Mouse (Mus musculus) heart, postnatal 36 days (tissue): ENCODE data around the gene Vars. TPM values are rescaled to one million over a fixed set of nuclear protein-coding genes. Genes with fewer than 3 reads are reported as not detected.
"Not testable (repeated sequence)": the region's sequence is repeated elsewhere in the genome, so short reads cannot be mapped to it uniquely, and the experiment has no call there.

Source experiments
- DNase-seq, 2 experiments: peaks; one replicate each; pipeline ENCODE4 v3.0.0; 2021 to 2022
- intact Hi-C: fragments of 180-260 bp; cut with DNase I; formaldehyde crosslinking; loops from one replicate; pipeline ENCODE4 v1.15.1; 2025
- total RNA-seq, 2 experiments: library from RNA; stranded (reverse); gene quantifications; 2 replicates each; pipeline ENCODE4 v1.2.3; 2021

The Vars gene
- 10 to 100 TPM; 26.7 to 27.4 TPM for total RNA-seq

DNA sequence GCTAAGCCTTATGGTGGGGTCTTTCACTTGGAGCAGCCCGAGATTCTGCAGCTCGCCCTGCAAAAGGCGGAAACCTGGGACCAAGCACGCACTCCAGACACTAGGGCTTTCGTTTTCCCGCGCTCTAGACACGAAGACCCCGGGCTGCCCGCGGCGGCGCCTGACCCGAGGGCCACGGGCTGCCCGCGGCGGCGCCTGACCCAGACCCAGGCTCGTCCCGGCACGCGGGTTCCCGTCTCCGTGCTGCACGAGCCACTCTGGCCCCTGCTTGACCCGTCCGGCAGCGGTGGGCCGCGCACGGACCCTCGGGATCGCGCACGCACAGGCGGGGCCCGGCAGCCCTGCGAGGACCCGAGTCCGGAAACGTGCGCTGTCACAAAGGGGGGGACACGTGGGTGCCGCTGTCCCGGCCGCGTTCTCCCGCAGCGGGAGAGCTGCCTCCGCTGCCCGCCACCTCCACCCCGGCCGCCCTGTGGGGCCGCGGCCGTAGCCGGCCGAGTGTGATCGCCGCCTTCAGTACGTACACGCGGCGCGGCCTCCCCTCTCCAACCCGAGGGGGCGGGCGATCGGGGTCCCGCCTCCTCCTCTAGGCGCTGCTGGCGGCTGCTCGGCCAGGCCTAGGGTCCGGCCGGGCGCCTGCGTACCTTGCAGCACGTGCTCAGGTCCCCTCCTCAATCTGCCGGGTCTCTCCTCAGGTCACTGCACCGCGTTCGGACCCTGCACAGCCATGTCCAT, at the start of gene Vars:
TSS of gene Vars (plus strand) at position 271 of the 735 bp plus-strand sequence.
- DNase-seq: peak; percentile 90 to 94
- intact Hi-C loops: loop anchor here (2.0 to 5.0 kb wide), 2 partner anchors 18 to 236 kb away; partner anchors contain the start of gene Nfkbil1

DNA sequence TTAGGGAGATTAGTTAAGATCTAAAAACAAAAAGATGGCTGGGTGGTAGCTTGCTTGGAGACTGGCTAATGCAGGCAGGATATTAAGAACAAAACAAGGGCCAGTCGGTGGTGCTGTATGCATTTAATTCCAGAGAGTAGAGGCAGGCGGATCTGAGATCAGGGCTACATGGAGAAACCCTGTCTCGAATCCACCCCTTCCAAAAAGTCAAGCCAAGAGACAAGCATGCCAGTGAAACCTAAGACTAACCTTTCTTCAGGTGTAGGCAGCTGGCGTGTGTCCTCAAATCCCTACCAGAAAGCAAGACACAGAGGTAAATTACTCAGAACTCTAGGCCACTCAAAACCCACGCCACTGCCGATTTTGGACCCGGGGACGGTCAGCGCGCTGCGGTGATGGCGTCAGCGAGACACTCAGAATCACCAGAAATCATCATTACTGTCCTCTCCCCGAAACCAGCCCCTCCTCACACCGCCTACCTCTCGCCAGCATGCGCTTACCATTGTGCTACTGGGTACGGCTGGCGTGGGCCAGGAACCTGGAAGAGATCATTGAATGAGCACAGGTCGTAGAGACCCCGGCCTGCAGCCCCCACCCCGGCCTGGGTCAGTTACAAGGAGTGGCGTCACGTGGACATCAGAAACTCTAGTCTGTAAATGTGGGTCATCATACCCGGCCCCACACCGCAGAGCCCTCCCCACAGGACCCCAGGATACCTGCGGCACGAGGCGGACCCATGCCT, 49.0 kb upstream of the Vars start:
- no peak for DNase-seq
- intact Hi-C loops: loop anchor here (1.0 kb wide), 1 partner anchor 29 kb away; the partner anchor contains the start of gene Lsm2

DNA sequence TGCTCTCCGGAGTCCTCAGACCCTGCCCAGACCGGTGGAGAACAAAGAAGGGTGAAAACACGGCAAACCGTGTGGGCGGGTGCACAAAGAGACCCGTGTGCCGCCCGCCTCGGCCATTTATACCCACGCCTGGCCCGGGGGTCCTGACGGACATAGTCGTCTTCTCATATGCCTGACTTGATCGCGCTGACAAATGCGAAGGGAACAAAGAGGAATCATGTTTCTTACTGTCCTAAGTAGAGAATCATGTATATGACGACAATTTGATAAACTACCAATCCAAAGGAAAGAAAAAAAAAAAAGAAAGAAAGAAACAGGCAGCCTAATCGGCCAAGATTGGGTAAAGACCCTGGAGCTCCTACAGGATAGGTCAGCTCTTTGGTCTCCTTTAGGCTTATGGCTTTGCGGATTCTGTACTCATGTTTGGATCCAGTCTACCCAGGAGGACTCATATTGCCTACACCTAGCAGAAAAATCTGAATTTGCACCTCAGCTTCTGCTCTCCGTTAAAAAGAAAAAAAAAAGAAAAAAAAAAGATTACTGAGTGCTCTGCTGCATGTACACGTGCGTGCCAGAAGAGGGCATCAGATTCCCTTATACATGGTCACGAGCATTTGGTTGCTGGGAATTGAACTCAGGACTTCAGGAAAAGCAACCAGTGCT, 48.3 kb upstream of the Vars start:
- intact Hi-C loops: loop anchor here (1.0 kb wide), 1 partner anchor 29 kb away; the partner anchor contains the start of gene Lsm2
- DNase-seq: peak; percentile 89

DNA sequence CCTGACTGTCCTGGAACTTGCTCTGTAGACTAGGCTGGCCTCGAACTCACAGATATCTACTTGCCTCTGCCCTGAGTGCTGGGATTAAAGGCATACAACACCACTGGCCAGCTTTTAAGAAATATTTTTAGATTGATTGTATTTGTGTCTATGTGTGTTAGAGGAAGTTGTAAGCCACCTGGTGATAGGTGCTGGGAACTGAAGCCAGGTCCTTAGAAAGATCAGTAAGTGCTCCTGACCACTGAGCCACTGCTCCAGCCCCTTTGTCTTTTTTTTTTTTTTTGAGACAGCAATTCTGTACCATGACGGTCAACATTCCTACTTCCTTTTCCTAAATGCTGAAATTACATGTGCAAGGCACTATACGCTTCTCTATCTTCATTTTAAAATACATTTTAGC, 47.5 kb upstream of the Vars start:
- intact Hi-C loops: no loop called here
- no peak for DNase-seq

DNA sequence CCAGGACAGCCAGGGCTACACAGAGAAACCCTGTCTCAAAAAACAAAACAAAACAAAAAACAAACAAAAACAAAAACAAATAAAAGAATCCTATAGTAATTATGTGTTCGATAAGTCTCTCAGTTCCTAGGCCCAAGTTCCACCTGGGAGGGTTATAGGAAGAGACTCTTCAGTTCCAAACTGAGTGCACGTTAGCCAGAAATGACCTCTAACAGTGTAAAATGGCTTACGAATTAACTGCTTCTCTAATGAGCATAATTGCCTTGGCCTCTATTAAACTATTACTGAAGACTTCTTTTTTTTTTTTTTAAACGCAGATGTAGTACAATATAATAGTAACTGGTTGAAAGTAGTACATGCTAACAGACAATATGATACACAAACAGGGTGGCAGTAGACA, 46.9 kb upstream of the Vars start:
- DNase-seq: no peak
- intact Hi-C loops: no loop called here

DNA sequence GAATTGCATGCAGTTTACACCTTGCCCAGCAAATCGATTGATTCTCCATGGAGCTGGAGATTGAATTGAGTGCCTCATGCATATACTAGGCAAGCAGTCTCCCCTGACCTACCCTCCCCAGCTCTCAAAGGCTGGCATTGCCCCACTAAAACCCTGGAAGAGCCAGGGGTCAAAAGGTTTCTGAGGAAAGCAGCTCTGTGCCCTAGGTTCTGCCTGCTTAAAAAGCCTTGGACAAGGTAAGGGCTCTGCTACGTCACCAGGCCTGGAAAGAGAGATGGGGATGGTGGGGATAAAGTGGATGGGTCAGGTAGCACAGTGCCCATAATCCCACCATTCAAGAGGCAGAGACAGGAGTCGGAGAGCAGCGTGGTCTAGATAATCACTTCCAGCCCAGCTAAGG, 46.0 kb upstream of the Vars start:
- intact Hi-C loops: loop anchor here (1.0 kb wide), 1 partner anchor 23 kb away; no protein-coding TSS in a partner anchor

DNA sequence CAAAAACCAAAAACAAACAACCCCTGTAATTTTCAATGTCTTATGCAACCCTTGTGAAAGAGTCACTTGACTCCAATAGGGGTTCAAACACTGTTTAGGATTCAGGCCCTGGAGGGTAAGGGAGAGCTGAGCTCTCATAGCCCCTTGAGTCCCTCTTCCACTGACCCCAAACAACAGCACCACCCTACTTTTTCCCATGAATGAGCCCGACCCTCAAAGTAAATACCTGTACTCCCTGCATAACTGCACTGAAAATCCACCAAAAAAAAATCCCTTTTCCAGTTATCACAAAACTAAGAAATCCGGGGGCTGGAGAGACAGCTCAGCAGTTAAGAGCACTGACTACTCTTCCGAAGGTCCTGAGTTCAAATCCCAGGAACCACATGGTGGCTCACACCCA, 44.9 kb upstream of the Vars start:
- DNase-seq: no peak
- intact Hi-C loops: loop anchor here (1.0 kb wide), 1 partner anchor 22 kb away; no protein-coding TSS in a partner anchor

More for the DNA sequence above, 46.0 kb upstream of the Vars start:
- DNase-seq: no peak

DNA sequence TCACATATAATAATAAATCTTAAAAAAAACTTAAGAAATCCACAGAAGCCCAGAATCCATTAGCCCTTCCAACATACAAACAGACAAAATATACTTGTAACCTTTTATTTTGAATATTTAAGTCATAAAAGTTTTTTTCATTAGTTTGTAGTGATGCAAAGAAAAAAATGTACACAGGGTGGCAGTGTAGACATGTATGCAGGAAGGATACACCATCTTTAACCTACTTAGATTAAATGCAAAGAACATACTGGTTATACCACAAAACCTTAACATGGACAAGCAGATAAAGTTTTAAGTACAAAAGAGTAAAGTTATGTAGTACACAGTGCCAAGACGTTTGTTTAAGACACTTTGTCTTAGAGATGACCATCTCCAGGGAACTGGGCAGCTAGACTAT, 44.4 kb upstream of the Vars start:
- intact Hi-C loops: no loop called here
- DNase-seq: no peak

DNA sequence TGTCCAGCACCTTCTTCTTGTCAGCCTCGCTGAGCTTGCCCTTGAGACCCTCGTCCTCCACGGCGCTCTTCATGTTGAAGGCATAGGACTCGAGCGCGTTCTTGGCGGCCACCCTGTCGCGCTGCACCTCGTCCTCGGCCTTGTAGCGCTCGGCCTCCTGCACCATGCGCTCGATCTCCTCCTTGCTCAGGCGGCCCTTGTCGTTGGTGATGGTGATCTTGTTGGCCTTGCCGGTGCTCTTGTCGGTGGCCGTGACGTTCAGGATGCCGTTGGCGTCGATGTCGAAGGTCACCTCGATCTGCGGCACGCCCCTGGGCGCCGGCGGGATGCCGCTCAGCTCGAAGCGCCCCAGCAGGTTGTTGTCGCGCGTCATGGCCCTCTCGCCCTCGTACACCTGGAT, 43.5 kb upstream of the Vars start:
- DNase-seq, intact Hi-C loops: not testable (repeated sequence)

DNA sequence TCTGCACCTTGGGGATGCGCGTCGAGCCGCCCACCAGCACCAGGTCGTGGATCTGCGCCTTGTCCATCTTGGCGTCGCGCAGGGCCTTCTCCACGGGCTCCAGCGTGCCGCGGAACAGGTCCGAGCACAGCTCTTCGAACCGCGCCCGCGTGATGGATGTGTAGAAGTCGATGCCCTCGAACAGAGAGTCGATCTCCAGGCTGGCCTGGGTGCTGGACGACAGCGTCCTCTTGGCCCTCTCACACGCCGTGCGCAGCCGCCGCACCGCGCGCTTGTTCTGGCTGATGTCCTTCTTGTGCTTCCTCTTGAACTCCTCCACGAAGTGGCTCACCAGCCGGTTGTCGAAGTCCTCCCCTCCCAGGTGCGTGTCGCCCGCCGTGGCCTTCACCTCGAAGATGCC, 42.8 kb upstream of the Vars start:
- intact Hi-C loops: not testable (repeated sequence)

DNA sequence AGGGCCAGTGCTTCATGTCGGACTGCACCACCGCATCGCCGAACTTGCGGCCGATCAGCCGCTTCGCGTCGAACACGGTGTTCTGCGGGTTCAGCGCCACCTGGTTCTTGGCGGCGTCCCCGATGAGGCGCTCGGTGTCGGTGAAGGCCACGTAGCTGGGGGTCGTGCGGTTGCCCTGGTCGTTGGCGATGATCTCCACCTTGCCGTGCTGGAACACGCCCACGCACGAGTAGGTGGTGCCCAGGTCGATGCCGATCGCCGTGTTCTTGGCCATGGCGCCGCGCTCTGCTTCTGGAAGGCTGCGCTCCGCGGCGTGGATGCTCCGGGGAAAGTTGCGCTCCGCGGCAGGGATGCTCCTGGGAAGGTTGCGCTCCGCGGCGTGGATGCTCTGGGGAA, 42.1 kb upstream of the Vars start:
- intact Hi-C loops, DNase-seq: not testable (repeated sequence)

More for the DNA sequence above, 42.8 kb upstream of the Vars start:
- DNase-seq: not testable (repeated sequence)

DNA sequence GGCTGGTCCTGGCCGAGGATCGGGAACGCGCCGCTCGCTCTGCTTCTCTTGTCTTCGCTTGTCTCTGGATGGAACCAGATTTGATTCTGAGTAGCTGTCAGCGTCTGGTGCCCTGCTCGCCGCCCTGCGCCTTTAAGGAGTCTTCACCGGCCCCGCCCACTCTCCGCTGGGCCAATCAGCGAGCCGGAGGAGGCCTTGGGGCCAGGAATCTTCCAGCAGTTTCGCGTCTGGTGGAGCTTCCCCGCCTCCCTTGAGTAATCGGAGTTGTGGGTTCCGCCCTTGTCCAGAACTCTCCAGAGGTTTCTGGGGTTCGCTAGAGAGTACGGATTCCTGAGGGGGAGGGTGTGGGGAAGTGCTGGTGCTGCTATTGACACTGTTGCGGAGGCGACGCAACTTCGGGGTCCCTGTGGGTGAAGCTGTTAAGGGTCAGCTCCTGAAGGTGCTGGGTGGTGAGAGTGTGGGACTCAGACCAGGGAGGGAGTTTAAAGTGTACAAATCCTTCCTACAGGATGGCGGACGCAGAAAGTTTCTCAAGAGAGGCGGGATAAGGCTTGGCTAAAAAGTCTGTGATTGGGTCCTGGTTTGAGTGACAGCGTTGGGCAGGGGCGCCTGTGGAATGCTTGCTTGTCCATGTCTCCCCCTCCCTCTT, 41.5 kb upstream of the Vars start, which contains the start of gene Hspa1b:
TSS of gene Hspa1b (minus strand) at position 109 of the 649 bp plus-strand sequence.
- DNase-seq: peak; percentile 94
- intact Hi-C loops: not testable (repeated sequence)

DNA sequence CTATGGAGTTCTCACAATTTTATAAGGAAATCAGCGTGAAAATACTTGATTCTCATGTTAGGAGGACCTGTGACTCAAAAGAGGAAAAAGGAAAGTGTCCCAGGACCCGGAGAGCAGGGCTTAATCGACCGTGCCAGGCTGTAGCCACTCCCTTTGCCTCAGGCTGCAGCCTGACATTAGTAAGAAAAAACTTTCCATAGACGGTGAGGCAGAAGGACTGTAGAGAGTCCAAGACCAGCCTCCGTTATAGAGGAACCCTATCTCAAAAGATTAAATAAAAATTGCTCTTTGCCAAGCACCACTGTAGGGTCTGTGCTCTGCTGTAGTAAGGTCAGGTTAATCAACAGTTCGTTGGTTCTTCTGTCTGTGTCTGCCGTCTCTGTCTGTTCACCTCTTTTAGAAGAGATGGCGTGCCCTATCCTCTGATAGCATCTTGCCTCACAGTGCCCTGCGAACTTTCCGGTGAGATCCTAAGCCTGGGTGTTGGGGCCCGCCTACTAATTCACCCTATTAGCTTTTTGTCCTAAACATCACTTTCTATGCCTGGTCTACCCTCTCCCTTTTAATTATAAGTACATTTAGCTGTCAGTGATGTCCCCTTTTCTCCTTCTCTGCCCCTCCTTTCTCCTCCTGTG, 40.8 kb upstream of the Vars start:
- peak in 1 of 2 experiments; percentile 54 for DNase-seq
- intact Hi-C loops: no loop called here

DNA sequence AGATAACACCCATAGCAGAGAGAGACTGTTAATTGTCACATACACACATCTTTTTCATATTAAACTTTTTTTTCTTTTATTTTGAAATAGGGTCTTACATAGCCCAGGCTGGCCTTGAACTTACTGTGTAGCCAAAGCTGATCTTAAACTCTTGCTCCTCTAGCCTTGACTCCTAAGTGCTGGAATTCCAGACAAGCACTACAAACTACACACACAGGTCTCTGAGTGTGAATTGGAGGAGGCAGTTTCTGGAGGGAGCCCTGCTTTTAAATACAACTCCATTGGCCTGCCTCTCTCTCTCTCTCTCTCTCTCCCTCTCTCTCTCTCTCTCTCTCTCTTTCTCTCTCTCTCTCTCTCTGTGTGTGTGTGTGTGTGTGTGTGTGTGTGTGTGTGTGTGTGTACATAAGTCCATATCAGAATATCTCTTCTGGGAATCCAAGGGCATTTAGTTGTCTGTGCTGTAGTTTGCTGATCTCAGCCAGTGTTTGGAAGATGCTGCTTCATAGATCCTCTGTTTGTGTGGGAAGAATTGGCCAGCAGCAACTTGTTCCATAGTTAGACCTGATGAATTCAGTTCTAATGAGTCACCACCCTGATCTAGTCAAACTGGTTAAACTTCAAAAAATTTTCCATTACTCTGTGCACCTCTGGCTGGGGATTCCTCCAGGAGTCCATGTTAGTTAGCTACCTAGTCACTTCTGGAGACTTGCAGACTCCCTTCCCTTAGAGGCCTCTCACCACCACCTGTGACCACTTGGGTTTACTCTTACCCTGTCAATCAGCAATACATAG, 39.9 kb upstream of the Vars start:
- intact Hi-C loops: no loop called here
- DNase-seq: no peak

DNA sequence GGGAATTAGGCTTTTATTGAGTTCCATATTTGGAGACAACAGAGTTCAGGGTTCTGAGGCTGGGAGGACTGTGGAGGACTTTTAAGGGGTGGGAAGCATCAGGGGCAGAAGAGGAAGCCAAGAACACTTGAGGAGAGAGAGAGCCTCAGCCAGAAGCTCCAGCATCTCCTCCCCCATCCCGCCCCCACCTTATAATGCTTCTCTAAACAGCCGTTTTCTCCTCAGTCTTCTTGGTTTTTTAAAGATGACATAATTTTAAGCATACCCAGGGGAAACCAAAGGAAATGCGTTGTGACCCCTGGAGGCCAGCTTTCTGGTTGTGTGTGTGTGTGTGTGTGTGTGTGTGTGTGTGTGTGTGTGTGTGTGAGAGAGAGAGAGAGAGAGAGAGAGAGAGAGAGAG, 38.7 kb upstream of the Vars start:
- intact Hi-C loops: no loop called here

DNA sequence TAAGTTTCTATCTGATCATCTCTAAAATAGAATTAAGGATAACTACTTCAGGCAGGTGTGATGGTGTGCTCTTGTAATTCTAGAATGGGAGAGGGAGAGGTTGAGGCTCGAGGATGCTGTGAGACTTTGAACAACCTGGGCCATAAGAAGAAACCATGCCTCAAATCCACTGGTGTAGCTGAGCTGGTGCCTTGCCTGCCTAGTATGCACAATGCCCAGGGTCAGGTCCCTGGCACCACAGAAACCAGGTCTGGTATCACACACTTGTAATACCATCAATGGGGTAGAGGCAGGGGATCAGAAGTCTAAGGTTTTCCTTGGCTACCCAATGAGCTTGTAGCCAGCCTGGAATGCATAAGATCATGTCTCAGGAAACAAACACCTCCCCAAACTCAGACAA, 37.9 kb upstream of the Vars start:
- intact Hi-C loops: no loop called here
- DNase-seq: no peak

More for the DNA sequence above, 38.7 kb upstream of the Vars start:
- no peak for DNase-seq

DNA sequence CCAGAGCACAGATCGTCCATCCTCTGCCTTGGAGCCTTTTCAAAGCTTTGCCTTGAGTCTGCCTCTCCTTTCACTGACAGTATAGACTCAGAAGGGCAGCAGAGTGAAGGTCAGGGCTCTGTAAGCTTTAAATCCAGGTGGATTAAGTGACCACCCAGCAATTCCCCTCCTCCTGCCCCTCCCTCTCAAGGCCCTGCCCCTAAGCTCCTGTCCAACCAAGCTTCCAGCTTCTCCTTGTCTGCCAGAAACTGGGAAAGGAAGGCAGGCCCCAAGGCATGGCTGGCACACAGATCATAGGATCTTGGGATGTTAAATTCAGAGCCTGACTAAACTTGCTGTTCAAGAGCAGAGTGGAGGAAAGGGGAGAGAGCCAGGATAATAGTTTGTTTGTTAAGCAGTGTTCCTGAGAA, 36.1 kb upstream of the Vars start:
- intact Hi-C loops: no loop called here
- DNase-seq: no peak

DNA sequence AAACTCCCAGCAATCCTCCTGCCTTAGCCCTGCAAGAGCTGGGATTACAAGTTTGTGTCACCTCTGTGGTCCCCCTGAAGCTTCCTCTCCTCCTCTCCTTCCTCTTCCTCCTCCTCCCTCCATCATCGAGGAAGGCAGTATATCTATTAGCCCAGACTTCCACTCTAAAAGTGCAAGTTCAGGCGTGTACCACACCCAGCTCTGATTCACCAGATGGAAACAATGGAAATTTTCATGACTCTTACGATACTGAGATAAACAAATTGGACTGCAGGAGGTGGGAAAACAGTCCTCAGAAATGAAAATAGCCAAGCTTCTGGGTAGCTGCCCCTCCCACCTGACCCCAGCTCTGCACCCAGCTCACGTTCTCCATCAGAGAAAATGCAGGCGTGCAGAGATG, 35.2 kb upstream of the Vars start:
- no peak for DNase-seq
- intact Hi-C loops: no loop called here

DNA sequence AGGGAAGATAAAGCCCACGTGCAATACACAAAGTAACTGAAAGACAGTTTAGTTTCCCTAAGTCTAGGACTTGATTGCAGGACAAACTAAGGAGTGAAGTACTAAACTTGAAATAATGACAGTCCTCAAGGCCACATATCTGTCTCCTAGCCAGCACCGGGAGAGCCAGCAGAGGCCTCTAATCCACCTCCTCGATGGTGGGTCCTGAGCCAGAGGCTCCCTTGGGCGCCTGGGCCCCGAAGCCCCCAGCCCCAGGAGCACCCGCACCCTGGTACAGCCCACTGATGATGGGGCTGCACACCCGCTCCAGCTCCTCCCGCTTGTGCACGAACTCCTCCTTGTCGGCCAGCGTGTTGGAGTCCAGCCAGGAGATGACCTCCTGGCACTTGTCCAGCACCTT, 31.0 kb upstream of the Vars start, which contains the start of gene Gm20481:
TSS of gene Gm20481 (plus strand) at position 91 of the 400 bp plus-strand sequence.
- DNase-seq, intact Hi-C loops: not testable (repeated sequence)
